Mouse (Mus musculus) kidney, postnatal 0 days (tissue): ENCODE data around the gene 6430548M08Rik. TPM values are rescaled to one million over a fixed set of nuclear protein-coding genes. Genes with fewer than 3 reads are reported as not detected.

ENCODE experiments used
- ATAC-seq: fragments of 200-750 bp; cut with Nextera tagmentation; replicated peaks from 2 replicates; pipeline ENCODE4 v1.8.0; 2017; ENCODE audit warnings: low read depth, moderate number of reproducible peaks, moderate TSS enrichment, moderate library complexity; ENCODE audit not compliant: low FRiP score
- DNase-seq: peaks from one replicate; pipeline ENCODE4 v3.0.0-alpha.2; 2016; ENCODE audit warnings: low spot score
- H3K27ac ChIP-seq: fragments of 300-500 bp; sonication (generic); 2 replicates; pipeline ENCODE4 v1.5.1; 2014; ENCODE audit warnings: mild to moderate bottlenecking
- H3K27me3 ChIP-seq: fragments of 300-500 bp; sonication (generic); 2 replicates; pipeline ENCODE4 v1.6.1; 2014; ENCODE audit warnings: low read length, mixed read lengths; ENCODE audit not compliant: insufficient read depth
- H3K36me3 ChIP-seq: fragments of 300-500 bp; sonication (generic); 2 replicates; pipeline ENCODE4 v1.6.1; 2014; ENCODE audit warnings: low read length, mixed read lengths; ENCODE audit not compliant: insufficient read depth
- H3K4me1 ChIP-seq: fragments of 300-500 bp; sonication (generic); replicated peaks from 2 replicates; pipeline ENCODE4 v1.6.1; 2014; ENCODE audit warnings: antibody characterized with exemption, low read length, mixed read lengths; ENCODE audit not compliant: insufficient read depth
- H3K4me2 ChIP-seq: fragments of 300-500 bp; sonication (generic); 2 replicates; pipeline ENCODE4 v1.6.1; 2014; ENCODE audit warnings: mild to moderate bottlenecking, low read length, moderate library complexity, mixed read lengths
- H3K4me3 ChIP-seq: fragments of 300-500 bp; sonication (generic); replicated peaks from 2 replicates; pipeline ENCODE4 v1.5.1; 2014; ENCODE audit warnings: low read depth, low read length
- H3K9ac ChIP-seq: fragments of 300-500 bp; sonication (generic); 2 replicates; pipeline ENCODE4 v1.6.1; 2014; ENCODE audit warnings: low read depth, low read length
- H3K9me3 ChIP-seq: fragments of 300-500 bp; sonication (generic); replicated peaks from 2 replicates; pipeline ENCODE4 v1.6.1; 2016; ENCODE audit warnings: low read length, inconsistent platforms, mixed read lengths
- CTCF ChIP-seq: IDR thresholded peaks from 2 replicates; pipeline ENCODE4 v1.5.1; 2016; ENCODE audit warnings: antibody characterized with exemption, low read depth, mild to moderate bottlenecking, moderate library complexity
- WGBS: fragments of 180-500 bp; shearing (Covaris S2); extraction: QIAGEN DNeasy Blood & Tissue Kit; methylation state at CpG from one replicate; pipeline ENCODE4 v1.1.7; 2014; 5-methylcytosine and 5-hydroxymethylcytosine counted together
- polyA plus RNA-seq: library from polyadenylated mRNA; unstranded; fragments of >200 nt; fragmentation: Nextera tagmentation; extraction: Ambion mirVana; gene quantifications from 2 replicates; pipeline ENCODE4 v1.2.1, GENCODE M21; 2015

The 6430548M08Rik gene
- polyA plus RNA-seq, 1 experiment from 2014 or later, result 6.9 TPM

DNA sequence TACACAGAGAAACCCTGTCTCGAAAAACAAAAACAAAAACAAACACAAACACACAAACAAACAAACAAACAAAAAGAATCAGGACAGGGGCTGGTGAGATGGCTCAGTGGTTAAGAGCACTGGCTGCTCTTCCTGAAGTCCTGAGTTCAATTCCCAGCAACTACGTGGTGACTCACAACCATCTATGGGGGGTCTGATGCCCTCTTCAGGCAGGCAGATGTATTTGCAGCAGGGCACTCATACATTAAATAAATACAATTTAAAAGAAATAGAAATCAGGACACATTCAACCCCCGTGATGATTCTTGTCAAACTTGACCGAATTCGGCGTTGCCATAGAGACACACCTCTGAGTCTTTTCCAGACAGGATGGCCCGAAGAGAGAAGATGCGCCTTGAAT, 93.4 kb downstream of the 6430548M08Rik start:
- H3K4me2 ChIP-seq, result no peak overlapping the region
- H3K27ac ChIP-seq, result no peak overlapping the region
- ATAC-seq, result no peak
- no peak for DNase-seq
- H3K4me3 ChIP-seq, result no peak overlapping the region
- no peaks in the 10 kb centered on the region for H3K36me3 ChIP-seq
- peaks cover 15% of the 10 kb centered on the region for H3K4me1 ChIP-seq
- TF ChIP-seq CTCF, result peak; percentile 40; the same call in 1 of the 2 replicates
- WGBS, result 87% methylated on average over 8 of the region's 8 CpGs
- no peaks in the 10 kb centered on the region for H3K27me3 ChIP-seq
- no peaks in the 10 kb centered on the region for H3K9me3 ChIP-seq
- no peak overlapping the region for H3K9ac ChIP-seq

GRCm38 (mm10) chr8:120208113-120208512, 94.2 kb downstream of the 6430548M08Rik start:
- ATAC-seq (no peak), DNase-seq (no peak)
- WGBS, result 29% methylated on average over 11 of the region's 11 CpGs
- Histone ChIP-seq H3K36me3 (no peaks in the 10 kb centered on the region), H3K27ac (no peak overlapping the region), H3K9ac (no peak overlapping the region), H3K9me3 (no peaks in the 10 kb centered on the region), H3K27me3 (no peaks in the 10 kb centered on the region), H3K4me3 (no peak overlapping the region), H3K4me2 (no peak overlapping the region), H3K4me1 (peaks cover 15% of the 10 kb centered on the region)
- no peak for TF ChIP-seq CTCF

GRCm38 (mm10) chr8:120211345-120211744, 97.4 kb downstream of the 6430548M08Rik start:
- Histone ChIP-seq H3K9ac (0 out of 2 replicates have a peak overlapping the region, but pooled peaks have one; percentile 18), H3K9me3 (no peaks in the 10 kb centered on the region), H3K27ac (no peak overlapping the region), H3K4me3 (no peak overlapping the region), H3K4me2 (no peak overlapping the region), H3K27me3 (no peaks in the 10 kb centered on the region), H3K36me3 (no peaks in the 10 kb centered on the region), H3K4me1 (peaks cover 11% of the 10 kb centered on the region)
- 9% methylated on average over 4 of the region's 4 CpGs for WGBS
- ATAC-seq (no peak), DNase-seq (peak; percentile 61)
- TF ChIP-seq CTCF, result peak; percentile 59

- DNase-seq (no peak), ATAC-seq (no peak)
- H3K4me2 ChIP-seq, result no peak overlapping the region
- no peaks in the 10 kb centered on the region for H3K36me3 ChIP-seq
- H3K4me1 ChIP-seq, result peaks cover 22% of the 10 kb centered on the region
- no peaks in the 10 kb centered on the region for H3K27me3 ChIP-seq
- H3K9me3 ChIP-seq, result no peaks in the 10 kb centered on the region
- H3K27ac ChIP-seq, result no peak overlapping the region
- TF ChIP-seq CTCF, result no peak
- no peak overlapping the region for H3K9ac ChIP-seq
- 91% methylated on average over 7 of the region's 7 CpGs for WGBS
- H3K4me3 ChIP-seq, result no peak overlapping the region
Observed at GRCm38 (mm10) chr8:120212596-120212995, 98.6 kb downstream of the 6430548M08Rik start.

GRCm38 (mm10) chr8:120213229-120213628, 99.3 kb downstream of the 6430548M08Rik start:
- DNase-seq (no peak), ATAC-seq (no peak)
- no peaks in the 10 kb centered on the region for H3K36me3 ChIP-seq
- 96% methylated on average over 3 of the region's 3 CpGs for WGBS
- H3K4me1 ChIP-seq, result peaks cover 26% of the 10 kb centered on the region
- no peak overlapping the region for H3K4me2 ChIP-seq
- H3K9me3 ChIP-seq, result no peaks in the 10 kb centered on the region
- no peak overlapping the region for H3K4me3 ChIP-seq
- H3K27ac ChIP-seq, result no peak overlapping the region
- no peak for TF ChIP-seq CTCF
- H3K9ac ChIP-seq, result no peak overlapping the region
- no peaks in the 10 kb centered on the region for H3K27me3 ChIP-seq

- no peak overlapping the region for H3K9ac ChIP-seq
- H3K27me3 ChIP-seq, result no peaks in the 10 kb centered on the region
- H3K36me3 ChIP-seq, result no peaks in the 10 kb centered on the region
- H3K9me3 ChIP-seq, result no peaks in the 10 kb centered on the region
- no peak overlapping the region for H3K27ac ChIP-seq
- DNase-seq, result no peak
- H3K4me2 ChIP-seq, result no peak overlapping the region
- 81% methylated on average over 5 of the region's 5 CpGs for WGBS
- peaks cover 26% of the 10 kb centered on the region for H3K4me1 ChIP-seq
- H3K4me3 ChIP-seq, result no peak overlapping the region
- ATAC-seq, result no peak
- TF ChIP-seq CTCF, result no peak
Observed at GRCm38 (mm10) chr8:120213939-120214338, 100.0 kb downstream of the 6430548M08Rik start.

Other genes with a start within 250 kb of the 6430548M08Rik start
- 93.5 and 97.5 TPM in 2 replicates for gene Usp10, start 203.8 kb upstream of the 6430548M08Rik start, polyA plus RNA-seq
- gene Gm20388, start 203.3 kb upstream of the 6430548M08Rik start, polyA plus RNA-seq, result not detected in 2 replicates
- gene Crispld2, start 121.7 kb upstream of the 6430548M08Rik start, polyA plus RNA-seq, result 12.2 and 12.7 TPM in 2 replicates
- 30.3 and 31.8 TPM in 2 replicates for gene Zdhhc7, start 12.7 kb upstream of the 6430548M08Rik start, polyA plus RNA-seq
- not detected in 2 replicates for gene Fam92b, start 63.3 kb downstream of the 6430548M08Rik start, polyA plus RNA-seq
- 5.9 and 8.4 TPM in 2 replicates for gene Gse1, start 114.3 kb downstream of the 6430548M08Rik start, polyA plus RNA-seq